Mouse (Mus musculus): ENCODE measurements around the gene Ttc28. TPM values are rescaled to one million over a fixed set of nuclear protein-coding genes. Genes with fewer than 3 reads are reported as not detected.

The Ttc28 gene
- polyA plus RNA-seq, 1 experiment from 2014 or later, result 9.0 TPM

DNA sequence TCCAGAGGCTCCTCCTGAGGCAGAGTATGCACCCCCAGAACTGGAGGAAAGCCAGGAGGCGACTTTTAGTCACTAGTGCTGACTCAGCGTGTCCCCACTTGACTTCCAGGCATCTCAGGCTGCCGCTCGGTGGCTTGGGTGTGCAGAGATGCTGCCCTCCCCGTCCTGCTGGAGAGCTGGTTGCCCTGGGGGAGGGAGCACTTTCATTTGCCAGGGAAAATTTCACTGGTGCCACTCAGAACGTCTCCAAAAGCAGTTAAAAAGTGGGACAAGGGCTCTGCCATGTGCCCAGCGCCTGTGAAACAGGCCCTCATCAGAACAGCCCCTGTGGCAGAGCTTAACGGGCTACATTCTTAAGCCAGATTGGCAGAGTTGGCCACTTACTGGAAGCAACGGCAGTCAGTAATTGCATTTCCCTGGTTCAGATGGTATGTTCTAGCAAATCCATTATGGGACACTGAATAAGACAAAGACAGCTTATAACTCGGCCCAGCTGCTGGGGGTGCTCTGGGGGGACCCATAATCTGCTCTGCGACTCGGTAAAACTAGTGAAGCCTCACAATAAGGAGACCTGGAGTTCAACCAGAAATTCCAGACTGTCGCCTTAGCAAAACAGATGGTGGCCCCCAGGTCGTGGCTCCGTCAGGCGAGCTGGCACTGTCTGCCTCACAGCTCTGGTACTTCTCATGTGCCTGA is 321.5 kb downstream of the Ttc28 start:
- H3K9me3 ChIP-seq (replicated peaks; ENCODE audit: control insufficient read depth, low read length), result no peaks in the 10 kb centered on the region
- H3K36me3 ChIP-seq (ENCODE audit: control insufficient read depth, insufficient read depth, low read length), result no peaks in the 10 kb centered on the region
- H3K4me2 ChIP-seq (ENCODE audit: low read depth, low read length), result no peak overlapping the region
- H3K4me3 ChIP-seq (replicated peaks; ENCODE audit: low read length), result no peak overlapping the region
- 0 out of 2 replicates have a peak overlapping the region, but pooled peaks have one; percentile 2 for H3K27ac ChIP-seq (ENCODE audit: low read length)
- peaks cover 38% of the 10 kb centered on the region for H3K4me1 ChIP-seq (ENCODE audit: control insufficient read depth, insufficient read depth, low read length)
- 50% methylated on average over 16 of the region's 16 CpGs for WGBS
- no peak for ATAC-seq (ENCODE audit: insufficient read depth, low FRiP score)
- H3K9ac ChIP-seq (ENCODE audit: low read length), result no peak overlapping the region; the same call in 1 of the 2 replicates
- no peaks in the 10 kb centered on the region for H3K27me3 ChIP-seq (ENCODE audit: control insufficient read depth, insufficient read depth, low read length)

DNA sequence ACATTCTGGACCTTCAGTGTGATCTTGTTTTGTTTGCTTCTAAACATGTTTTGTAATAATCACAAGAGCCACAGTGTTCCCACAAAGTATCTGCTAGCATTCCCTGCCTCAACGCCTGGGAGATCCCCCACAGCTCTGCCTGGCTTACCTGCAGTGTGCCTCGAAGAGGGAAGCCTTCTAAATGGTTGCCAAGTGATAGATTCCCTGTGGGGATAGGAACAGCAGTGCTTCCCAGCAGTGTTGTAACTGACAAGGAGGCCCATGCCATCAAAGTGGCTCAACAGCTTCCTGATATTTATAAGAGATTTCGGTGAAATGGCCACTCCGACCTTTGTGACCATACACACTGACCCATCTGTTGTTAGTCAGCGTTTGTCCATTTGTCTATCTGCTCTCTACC is 324.6 kb downstream of the Ttc28 start:
- Histone ChIP-seq H3K36me3 (ENCODE audit: control insufficient read depth, insufficient read depth, low read length) (no peaks in the 10 kb centered on the region), H3K4me1 (ENCODE audit: control insufficient read depth, insufficient read depth, low read length) (peaks cover 49% of the 10 kb centered on the region), H3K9ac (ENCODE audit: low read length) (no peak overlapping the region), H3K4me2 (ENCODE audit: low read depth, low read length) (no peak overlapping the region), H3K27me3 (ENCODE audit: control insufficient read depth, insufficient read depth, low read length) (no peaks in the 10 kb centered on the region), H3K27ac (ENCODE audit: low read length) (no peak overlapping the region; the same call in 1 of the 2 replicates), H3K9me3 (replicated peaks; ENCODE audit: control insufficient read depth, low read length) (no peaks in the 10 kb centered on the region), H3K4me3 (replicated peaks; ENCODE audit: low read length) (no peak overlapping the region)
- ATAC-seq (ENCODE audit: insufficient read depth, low FRiP score), result no peak
- 71% methylated on average over 5 of the region's 5 CpGs for WGBS

GRCm38 (mm10) chr5:111204976-111205586 is 325.5 kb downstream of the Ttc28 start:
- Histone ChIP-seq H3K4me2 (ENCODE audit: low read depth, low read length) (no peak overlapping the region), H3K4me3 (replicated peaks; ENCODE audit: low read length) (no peak overlapping the region), H3K27ac (ENCODE audit: low read length) (peak overlapping the region; percentile 35; the same call in 1 of the 2 replicates), H3K9ac (ENCODE audit: low read length) (no peak overlapping the region), H3K4me1 (ENCODE audit: control insufficient read depth, insufficient read depth, low read length) (peaks cover 49% of the 10 kb centered on the region), H3K27me3 (ENCODE audit: control insufficient read depth, insufficient read depth, low read length) (no peaks in the 10 kb centered on the region), H3K9me3 (replicated peaks; ENCODE audit: control insufficient read depth, low read length) (no peaks in the 10 kb centered on the region), H3K36me3 (ENCODE audit: control insufficient read depth, insufficient read depth, low read length) (no peaks in the 10 kb centered on the region)
- 32% methylated on average over 4 of the region's 4 CpGs for WGBS
- ATAC-seq (ENCODE audit: insufficient read depth, low FRiP score), result no peak

DNA sequence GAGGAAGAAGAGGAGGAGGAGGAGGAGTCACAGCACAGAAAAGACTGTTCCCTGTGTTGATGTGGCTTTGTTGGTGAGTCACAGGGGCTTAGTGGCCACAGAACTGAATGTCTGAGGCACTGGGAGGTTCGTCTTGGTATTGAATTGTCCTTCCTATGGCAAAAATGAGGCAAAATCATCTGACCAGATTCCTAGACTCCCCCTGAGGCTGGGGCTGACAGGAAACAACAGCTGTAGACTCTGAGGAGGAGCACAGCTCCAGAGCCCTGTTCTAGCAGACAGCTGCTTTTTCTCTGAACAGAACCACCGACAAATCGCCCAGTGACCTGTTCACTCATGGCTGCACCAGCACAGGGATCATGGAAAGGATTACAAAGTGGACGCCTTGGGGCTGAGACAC is 326.2 kb downstream of the Ttc28 start:
- ATAC-seq (ENCODE audit: insufficient read depth, low FRiP score), result no peak
- Histone ChIP-seq H3K4me3 (replicated peaks; ENCODE audit: low read length) (no peak overlapping the region), H3K4me1 (ENCODE audit: control insufficient read depth, insufficient read depth, low read length) (peaks cover 42% of the 10 kb centered on the region), H3K9me3 (replicated peaks; ENCODE audit: control insufficient read depth, low read length) (no peaks in the 10 kb centered on the region), H3K27me3 (ENCODE audit: control insufficient read depth, insufficient read depth, low read length) (no peaks in the 10 kb centered on the region), H3K36me3 (ENCODE audit: control insufficient read depth, insufficient read depth, low read length) (no peaks in the 10 kb centered on the region), H3K27ac (ENCODE audit: low read length) (peak overlapping the region; percentile 53; the same call in 1 of the 2 replicates), H3K4me2 (ENCODE audit: low read depth, low read length) (no peak overlapping the region), H3K9ac (ENCODE audit: low read length) (no peak overlapping the region)
- WGBS, result 21% methylated on average over 4 of the region's 4 CpGs

DNA sequence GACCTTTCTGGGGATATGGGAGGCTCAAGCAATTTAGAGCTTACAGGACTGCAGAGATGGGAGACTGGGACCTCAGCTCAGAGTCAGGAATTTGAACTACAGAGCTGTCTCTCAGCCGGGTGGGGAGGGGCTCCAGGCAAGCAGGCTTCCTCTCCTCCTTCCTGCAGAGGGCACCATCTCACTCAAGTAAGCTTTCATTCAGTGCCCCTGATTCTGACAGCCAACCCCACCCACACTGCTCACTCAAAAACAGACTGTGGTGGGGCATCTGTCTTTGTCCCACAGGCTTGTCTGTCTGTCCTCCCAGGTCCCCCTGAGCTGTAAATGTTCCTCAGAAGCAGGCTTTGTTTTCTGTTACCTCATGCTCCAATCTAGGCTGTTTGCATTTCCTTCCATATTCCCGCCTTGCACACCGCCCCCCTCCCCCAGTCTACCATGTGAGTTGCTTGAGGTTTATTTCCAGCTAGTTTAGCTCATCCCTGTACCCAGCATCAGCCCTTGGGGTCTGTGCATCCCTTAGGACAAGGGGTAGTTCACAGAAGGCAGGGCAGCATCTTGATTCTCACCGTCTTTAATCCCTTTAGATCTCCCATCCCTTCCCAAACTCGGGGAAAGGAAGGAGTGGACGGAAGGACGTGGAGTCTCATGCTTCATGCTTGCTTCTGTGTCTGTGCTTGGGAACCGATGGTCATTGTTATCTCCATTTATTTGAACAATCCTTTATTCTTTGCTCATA is 328.5 kb downstream of the Ttc28 start:
- Histone ChIP-seq H3K27me3 (ENCODE audit: control insufficient read depth, insufficient read depth, low read length) (no peaks in the 10 kb centered on the region), H3K36me3 (ENCODE audit: control insufficient read depth, insufficient read depth, low read length) (no peaks in the 10 kb centered on the region), H3K9me3 (replicated peaks; ENCODE audit: control insufficient read depth, low read length) (no peaks in the 10 kb centered on the region), H3K4me1 (ENCODE audit: control insufficient read depth, insufficient read depth, low read length) (peaks cover 33% of the 10 kb centered on the region), H3K27ac (ENCODE audit: low read length) (no peak overlapping the region), H3K9ac (ENCODE audit: low read length) (0 out of 2 replicates have a peak overlapping the region, but pooled peaks have one; percentile 17), H3K4me3 (replicated peaks; ENCODE audit: low read length) (0 out of 2 replicates have a peak overlapping the region, but pooled peaks have one; percentile 2), H3K4me2 (ENCODE audit: low read depth, low read length) (peak overlapping the region; percentile 41; the same call in 1 of the 2 replicates)
- 0 out of 2 replicates have a peak, but pooled peaks have one; percentile 23 for ATAC-seq (ENCODE audit: insufficient read depth, low FRiP score)
- 43% methylated on average over 8 of the region's 8 CpGs for WGBS

DNA sequence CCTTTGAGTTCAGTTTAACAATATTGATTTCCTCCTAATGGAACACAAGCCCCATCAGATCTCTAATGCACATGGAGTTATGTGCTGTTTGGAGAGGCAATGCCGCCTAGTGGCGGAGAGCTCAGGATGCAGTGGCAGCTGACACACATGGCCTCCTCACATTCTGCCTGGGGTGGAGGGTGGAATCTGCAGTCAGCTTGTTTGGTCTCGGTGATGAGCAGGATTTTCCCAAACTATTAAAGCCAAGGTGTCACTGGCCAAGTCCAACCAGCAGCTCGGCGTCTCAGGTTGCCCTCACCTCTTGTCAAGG is 329.0 kb downstream of the Ttc28 start:
- Histone ChIP-seq H3K9me3 (replicated peaks; ENCODE audit: control insufficient read depth, low read length) (no peaks in the 10 kb centered on the region), H3K27me3 (ENCODE audit: control insufficient read depth, insufficient read depth, low read length) (no peaks in the 10 kb centered on the region), H3K4me1 (ENCODE audit: control insufficient read depth, insufficient read depth, low read length) (peaks cover 29% of the 10 kb centered on the region), H3K9ac (ENCODE audit: low read length) (no peak overlapping the region), H3K4me2 (ENCODE audit: low read depth, low read length) (peak overlapping the region; percentile 41; the same call in 1 of the 2 replicates), H3K36me3 (ENCODE audit: control insufficient read depth, insufficient read depth, low read length) (no peaks in the 10 kb centered on the region), H3K4me3 (replicated peaks; ENCODE audit: low read length) (no peak overlapping the region), H3K27ac (ENCODE audit: low read length) (no peak overlapping the region)
- ATAC-seq (ENCODE audit: insufficient read depth, low FRiP score), result no peak
- WGBS, result 46% methylated on average over 5 of the region's 5 CpGs

GRCm38 (mm10) chr5:111213935-111214450 is 334.4 kb downstream of the Ttc28 start:
- H3K4me2 ChIP-seq (ENCODE audit: low read depth, low read length), result no peak overlapping the region
- H3K9me3 ChIP-seq (replicated peaks; ENCODE audit: control insufficient read depth, low read length), result no peaks in the 10 kb centered on the region
- no peaks in the 10 kb centered on the region for H3K36me3 ChIP-seq (ENCODE audit: control insufficient read depth, insufficient read depth, low read length)
- ATAC-seq (ENCODE audit: insufficient read depth, low FRiP score), result no peak
- no peaks in the 10 kb centered on the region for H3K27me3 ChIP-seq (ENCODE audit: control insufficient read depth, insufficient read depth, low read length)
- H3K4me1 ChIP-seq (ENCODE audit: control insufficient read depth, insufficient read depth, low read length), result peaks cover 13% of the 10 kb centered on the region; the same call in 1 of the 2 replicates
- H3K4me3 ChIP-seq (replicated peaks; ENCODE audit: low read length), result no peak overlapping the region
- H3K9ac ChIP-seq (ENCODE audit: low read length), result no peak overlapping the region
- H3K27ac ChIP-seq (ENCODE audit: low read length), result no peak overlapping the region
- WGBS, result 56% methylated on average over 8 of the region's 8 CpGs

- WGBS, result 68% methylated on average over 13 of the region's 13 CpGs
- Histone ChIP-seq H3K9me3 (replicated peaks; ENCODE audit: control insufficient read depth, low read length) (no peaks in the 10 kb centered on the region), H3K4me1 (ENCODE audit: control insufficient read depth, insufficient read depth, low read length) (peaks cover 13% of the 10 kb centered on the region; the same call in 1 of the 2 replicates), H3K4me2 (ENCODE audit: low read depth, low read length) (no peak overlapping the region), H3K36me3 (ENCODE audit: control insufficient read depth, insufficient read depth, low read length) (no peaks in the 10 kb centered on the region), H3K9ac (ENCODE audit: low read length) (no peak overlapping the region), H3K27ac (ENCODE audit: low read length) (no peak overlapping the region), H3K4me3 (replicated peaks; ENCODE audit: low read length) (no peak overlapping the region), H3K27me3 (ENCODE audit: control insufficient read depth, insufficient read depth, low read length) (no peaks in the 10 kb centered on the region)
- ATAC-seq (ENCODE audit: insufficient read depth, low FRiP score), result no peak
Observed at GRCm38 (mm10) chr5:111214890-111215289, 335.3 kb downstream of the Ttc28 start.

GRCm38 (mm10) chr5:111215722-111216121 is 336.1 kb downstream of the Ttc28 start:
- no peaks in the 10 kb centered on the region for H3K27me3 ChIP-seq (ENCODE audit: control insufficient read depth, insufficient read depth, low read length)
- H3K4me1 ChIP-seq (ENCODE audit: control insufficient read depth, insufficient read depth, low read length), result peaks cover 13% of the 10 kb centered on the region; the same call in 1 of the 2 replicates
- H3K36me3 ChIP-seq (ENCODE audit: control insufficient read depth, insufficient read depth, low read length), result no peaks in the 10 kb centered on the region
- no peaks in the 10 kb centered on the region for H3K9me3 ChIP-seq (replicated peaks; ENCODE audit: control insufficient read depth, low read length)
- H3K4me2 ChIP-seq (ENCODE audit: low read depth, low read length), result no peak overlapping the region
- H3K27ac ChIP-seq (ENCODE audit: low read length), result no peak overlapping the region
- no peak overlapping the region for H3K9ac ChIP-seq (ENCODE audit: low read length)
- WGBS, result 35% methylated on average over 11 of the region's 11 CpGs
- peak; percentile 18; the same call in 1 of the 2 replicates for ATAC-seq (ENCODE audit: insufficient read depth, low FRiP score)
- H3K4me3 ChIP-seq (replicated peaks; ENCODE audit: low read length), result no peak overlapping the region
